ENCODE assay signal across 10 mouse cellular contexts in genomic region chr1:63445149-63445609, GRCm38 (mm10). TPM values are rescaled to one million over a fixed set of nuclear protein-coding genes. Genes with fewer than 3 reads are reported as not detected.
A peak's percentile ranks its signal among the peaks of the same experiment; 100 is the strongest.
DNase-seq lines count a peak whose midpoint lies in the region; ATAC-seq lines count a peak whose summit lies in the region.
"Had no signal": no experiment of that assay in that cellular context is flagged by ENCODE, and none has a peak within 500 bp of the region (broad histone marks: within the 10 kb centered on the region; RNA-seq: fewer than 3 reads in every experiment).

No protein-coding gene starts in this region.

- H3K9me3 ChIP-seq in heart, embryonic 12.5 days (replicated peaks), result no peaks in the 10 kb centered on the region
- H3K9me3 ChIP-seq in hindbrain, embryonic 11.5 days (ENCODE audit: control insufficient read depth, low read length), result no peaks in the 10 kb centered on the region
- no peaks in the 10 kb centered on the region for H3K9me3 ChIP-seq in limb, embryonic 13.5 days
- H3K9me3 ChIP-seq in stomach, embryonic 16.5 days (replicated peaks; ENCODE audit: control insufficient read depth, low read length), result no peaks in the 10 kb centered on the region

- ATAC-seq in heart, embryonic 12.5 days (ENCODE audit: insufficient number of reproducible peaks, low FRiP score), result no peak
- ATAC-seq in hindbrain, embryonic 11.5 days (ENCODE audit: low FRiP score), result no peak
- no peak for ATAC-seq in limb, embryonic 13.5 days (ENCODE audit: low FRiP score, low read depth)
- no peak for ATAC-seq in stomach, embryonic 16.5 days (ENCODE audit: insufficient read depth, low FRiP score)

- peak overlapping the region; percentile 98 for H3K4me2 ChIP-seq in heart, embryonic 12.5 days
- H3K4me2 ChIP-seq in hindbrain, embryonic 11.5 days (replicated peaks; ENCODE audit: low read depth, low read length), result peak overlapping the region; percentile 90
- peak overlapping the region; percentile 99 for H3K4me2 ChIP-seq in limb, embryonic 13.5 days (replicated peaks)
- peak overlapping the region; percentile 87 for H3K4me2 ChIP-seq in stomach, embryonic 16.5 days (ENCODE audit: low read depth, low read length)

- H3K27ac ChIP-seq in heart, embryonic 12.5 days (ENCODE audit: poor library complexity, severe bottlenecking), result no peak overlapping the region
- H3K27ac ChIP-seq in hindbrain, embryonic 11.5 days (ENCODE audit: low read depth, low read length), result no peak overlapping the region
- H3K27ac ChIP-seq in limb, embryonic 13.5 days, result no peak overlapping the region
- H3K27ac ChIP-seq in stomach, embryonic 16.5 days (ENCODE audit: low read length), result no peak overlapping the region

- H3K9ac ChIP-seq in heart, embryonic 12.5 days, result peak overlapping the region; percentile 69; the same call in 1 of the 2 replicates
- H3K9ac ChIP-seq in hindbrain, embryonic 11.5 days (ENCODE audit: low read depth, low read length), result no peak overlapping the region
- H3K9ac ChIP-seq in limb, embryonic 13.5 days, result peak overlapping the region; percentile 77; the same call in 1 of the 2 replicates
- H3K9ac ChIP-seq in stomach, embryonic 16.5 days (ENCODE audit: low read length), result no peak overlapping the region

- 54% methylated on average over 10 of the region's 10 CpGs for WGBS in heart, embryonic 12.5 days
- WGBS in hindbrain, embryonic 11.5 days, result 54% methylated on average over 10 of the region's 10 CpGs
- 62% methylated on average over 10 of the region's 10 CpGs for WGBS in limb, embryonic 13.5 days
- 67% methylated on average over 10 of the region's 10 CpGs for WGBS in stomach, embryonic 16.5 days

- peaks cover 54% of the 10 kb centered on the region for H3K27me3 ChIP-seq in heart, embryonic 12.5 days (replicated peaks)
- no peaks in the 10 kb centered on the region for H3K27me3 ChIP-seq in hindbrain, embryonic 11.5 days (ENCODE audit: control insufficient read depth, insufficient read depth, low read length)
- peaks cover 25% of the 10 kb centered on the region for H3K27me3 ChIP-seq in limb, embryonic 13.5 days
- H3K27me3 ChIP-seq in stomach, embryonic 16.5 days (ENCODE audit: control insufficient read depth, insufficient read depth, low read length), result peaks cover 18% of the 10 kb centered on the region

- H3K36me3 ChIP-seq in heart, embryonic 12.5 days, result no peaks in the 10 kb centered on the region
- H3K36me3 ChIP-seq in hindbrain, embryonic 11.5 days (ENCODE audit: control insufficient read depth, insufficient read depth, low read length), result no peaks in the 10 kb centered on the region
- H3K36me3 ChIP-seq in limb, embryonic 13.5 days, result no peaks in the 10 kb centered on the region
- no peaks in the 10 kb centered on the region for H3K36me3 ChIP-seq in stomach, embryonic 16.5 days (ENCODE audit: control insufficient read depth, insufficient read depth, low read length)

- DNase-seq in heart, adult 18-20 months, result no peak
- DNase-seq in cerebellum, adult 8-10 months, result peak; percentile 48
- DNase-seq in hindbrain, embryonic 11.5 days (ENCODE audit: low spot score), result peak; percentile 19
- DNase-seq in natural killer cell, adult 2 months (ENCODE audit: low spot score in 2 of 2), result no peak
- no peak for DNase-seq in kidney, adult 9 months

- peak overlapping the region; percentile 77 for H3K4me3 ChIP-seq in heart, embryonic 12.5 days
- H3K4me3 ChIP-seq in hindbrain, embryonic 11.5 days (ENCODE audit: low read depth, low read length), result peak overlapping the region; percentile 61
- peak overlapping the region; percentile 76 for H3K4me3 ChIP-seq in limb, embryonic 13.5 days
- peak overlapping the region; percentile 65 for H3K4me3 ChIP-seq in stomach, embryonic 16.5 days (replicated peaks; ENCODE audit: low read length)
- H3K4me3 ChIP-seq: myocyte had no signal

- peaks cover 11% of the 10 kb centered on the region for H3K4me1 ChIP-seq in heart, embryonic 12.5 days (replicated peaks)
- H3K4me1 ChIP-seq in hindbrain, embryonic 11.5 days (replicated peaks; ENCODE audit: control insufficient read depth, insufficient read depth, low read length), result no peaks in the 10 kb centered on the region
- H3K4me1 ChIP-seq in limb, embryonic 13.5 days, result peaks cover 6% of the 10 kb centered on the region
- no peaks in the 10 kb centered on the region for H3K4me1 ChIP-seq in stomach, embryonic 16.5 days (ENCODE audit: control insufficient read depth, insufficient read depth, low read length)

RNA-seq across cellular contexts. Expression of gene Adam23, which starts 0.5 kb away (rescaled TPM):
- polyA plus RNA-seq in heart, embryonic 12.5 days (2016; fragmentation: Nextera tagmentation; extraction: Ambion mirVana), result 2.1 TPM in 2 replicates
- total RNA-seq in heart, adult 18-20 months (2021), result 1 to 10 TPM; 2.0 to 2.6 TPM
- polyA plus RNA-seq in hindbrain, embryonic 11.5 days (2014; fragmentation: Nextera tagmentation; extraction: Ambion mirVana), result 8.4 and 9.2 TPM in 2 replicates
- polyA plus RNA-seq in limb, embryonic 13.5 days (2015; fragmentation: Nextera tagmentation; extraction: Ambion mirVana), result 4.4 and 4.6 TPM in 2 replicates
- polyA plus RNA-seq in stomach, embryonic 16.5 days (2015; fragmentation: Nextera tagmentation; extraction: Ambion mirVana), result 2.0 TPM in 2 replicates
- total RNA-seq: common myeloid progenitor, adult 5-6 weeks had no signal

Comparison
In these comparisons a context has a peak if more than half of its experiments do, and no peak if none do; other contexts are left out.
1. H3K9ac ChIP-seq: peak in heart, embryonic 12.5 days (single experiment) and limb, embryonic 13.5 days (single experiment); none in hindbrain, embryonic 11.5 days (single experiment) and stomach, embryonic 16.5 days (single experiment).
2. DNase-seq: peak in cerebellum, adult 8-10 months (single experiment) and hindbrain, embryonic 11.5 days (single experiment); none in heart, adult 18-20 months (0 of 2), natural killer cell, adult 2 months (0 of 2) and kidney, adult 9 months (single experiment).
3. Peak in every context shown above with its lines, with median percentiles within 50 percentile points of each other: H3K4me2 ChIP-seq and H3K4me3 ChIP-seq.